Mouse (Mus musculus): ENCODE data around the gene Hdhd5. TPM values are rescaled to one million over a fixed set of nuclear protein-coding genes. Genes with fewer than 3 reads are reported as not detected.

Hdhd5 gene
- polyA plus RNA-seq, 1 experiment from 2014 or later, result 7.1 TPM

DNA sequence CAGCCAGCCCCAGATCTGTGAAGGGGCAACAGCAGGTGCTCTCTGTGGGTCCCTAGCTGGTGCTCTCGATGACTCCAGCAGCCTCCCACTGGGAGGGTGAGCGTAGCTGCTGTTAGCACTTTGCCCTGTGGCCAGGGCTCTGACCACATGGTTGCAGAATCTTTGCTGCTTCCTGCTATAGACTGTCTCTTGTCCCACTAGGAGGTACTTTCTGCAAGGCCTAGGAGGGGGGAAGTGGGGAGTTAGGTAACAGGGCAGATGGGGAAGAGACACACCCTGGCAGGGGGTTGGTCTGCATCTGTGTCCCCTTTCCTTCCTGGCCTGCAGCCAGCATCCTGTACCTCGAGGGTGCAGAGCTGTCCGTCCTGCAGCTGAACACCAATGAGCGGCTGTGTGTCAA is 57.7 kb downstream of the Hdhd5 start:
- WGBS (ENCODE audit: insufficient replicate concordance), result 21% methylated on average over 5 of the region's 5 CpGs
- ATAC-seq (peak; percentile 55), DNase-seq (peak; percentile 74)
- Histone ChIP-seq H3K4me2 (ENCODE audit: low read depth, low read length) (peak overlapping the region; percentile 24), H3K36me3 (replicated peaks; ENCODE audit: insufficient read depth, low read length) (peaks cover 46% of the 10 kb centered on the region), H3K27ac (ENCODE audit: low read depth) (peak overlapping the region; percentile 31; the same call in 1 of the 2 replicates), H3K4me1 (ENCODE audit: insufficient read depth) (peaks cover 48% of the 10 kb centered on the region), H3K9me3 (ENCODE audit: low read length) (no peaks in the 10 kb centered on the region), H3K27me3 (ENCODE audit: insufficient read depth, low read length) (no peaks in the 10 kb centered on the region), H3K4me3 (ENCODE audit: low read depth, low read length) (no peak overlapping the region), H3K9ac (replicated peaks) (no peak overlapping the region)
- TF ChIP-seq EP300 (IDR thresholded peaks at IDR 0.05; ENCODE audit: low read depth) (no peak; the same call in 1 of the 2 replicates), CTCF (IDR thresholded peaks at IDR 0.05; ENCODE audit: low read depth) (0 out of 2 replicates have a peak, but pooled peaks have one; percentile 5)

DNA sequence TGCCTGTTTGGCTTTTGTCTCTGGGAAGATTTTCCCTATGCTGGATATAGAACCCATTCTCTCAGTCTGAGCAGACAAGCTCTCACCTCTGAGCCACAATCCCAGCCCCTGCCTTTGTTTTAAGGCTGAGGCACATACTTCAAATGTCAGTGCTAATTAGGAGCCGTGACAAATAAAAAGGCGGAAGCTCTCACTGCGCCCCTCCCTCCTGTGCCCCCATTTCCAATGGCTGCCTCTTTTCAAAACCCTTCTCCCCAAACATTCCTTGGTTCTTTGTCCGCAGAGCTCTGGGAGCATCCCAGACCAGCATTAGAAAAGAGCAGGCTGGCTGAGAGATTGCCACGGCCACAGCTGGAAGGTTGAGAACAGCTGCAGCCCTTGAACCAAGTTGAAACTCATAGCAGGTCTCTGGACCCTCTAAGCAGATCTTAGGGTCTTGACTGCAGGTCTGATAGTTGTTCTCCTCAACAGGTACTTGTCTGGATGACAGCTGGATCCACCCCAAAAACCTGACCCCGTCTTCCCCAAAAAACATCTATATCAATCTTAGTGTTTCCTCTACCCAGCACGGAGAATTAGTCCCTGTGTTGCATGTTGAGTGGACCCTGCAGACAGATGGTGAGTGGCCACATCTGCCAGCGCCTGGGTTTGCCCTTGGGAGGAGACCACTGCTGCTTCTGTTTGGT is 58.5 kb downstream of the Hdhd5 start:
- DNase-seq (no peak), ATAC-seq (no peak)
- Histone ChIP-seq H3K4me1 (ENCODE audit: insufficient read depth) (peaks cover 55% of the 10 kb centered on the region), H3K36me3 (replicated peaks; ENCODE audit: insufficient read depth, low read length) (peaks cover 37% of the 10 kb centered on the region), H3K27ac (ENCODE audit: low read depth) (peak overlapping the region; percentile 70; the same call in 1 of the 2 replicates), H3K9ac (replicated peaks) (0 out of 2 replicates have a peak overlapping the region, but pooled peaks have one; percentile 47), H3K4me2 (ENCODE audit: low read depth, low read length) (peak overlapping the region; percentile 24), H3K9me3 (ENCODE audit: low read length) (no peaks in the 10 kb centered on the region), H3K27me3 (ENCODE audit: insufficient read depth, low read length) (no peaks in the 10 kb centered on the region), H3K4me3 (ENCODE audit: low read depth, low read length) (0 out of 2 replicates have a peak overlapping the region, but pooled peaks have one; percentile 2)
- 58% methylated on average over 8 of the region's 8 CpGs for WGBS (ENCODE audit: insufficient replicate concordance)
- no peak for TF ChIP-seq EP300 (IDR thresholded peaks at IDR 0.05; ENCODE audit: low read depth)
- TF ChIP-seq CTCF (IDR thresholded peaks at IDR 0.05; ENCODE audit: low read depth), result no peak

GRCm38 (mm10) chr6:120471991-120472441 is 59.1 kb downstream of the Hdhd5 start:
- ATAC-seq, result no peak
- Histone ChIP-seq H3K27ac (ENCODE audit: low read depth) (peak overlapping the region; percentile 70), H3K4me3 (ENCODE audit: low read depth, low read length) (0 out of 2 replicates have a peak overlapping the region, but pooled peaks have one; percentile 2), H3K4me2 (ENCODE audit: low read depth, low read length) (peak overlapping the region; percentile 24), H3K27me3 (ENCODE audit: insufficient read depth, low read length) (no peaks in the 10 kb centered on the region), H3K36me3 (replicated peaks; ENCODE audit: insufficient read depth, low read length) (peaks cover 33% of the 10 kb centered on the region), H3K9ac (replicated peaks) (0 out of 2 replicates have a peak overlapping the region, but pooled peaks have one; percentile 47), H3K4me1 (ENCODE audit: insufficient read depth) (peaks cover 59% of the 10 kb centered on the region), H3K9me3 (ENCODE audit: low read length) (no peaks in the 10 kb centered on the region)
- WGBS (ENCODE audit: insufficient replicate concordance), result 31% methylated on average over 5 of the region's 5 CpGs
- TF ChIP-seq CTCF (IDR thresholded peaks at IDR 0.05; ENCODE audit: low read depth), result no peak
- TF ChIP-seq EP300 (IDR thresholded peaks at IDR 0.05; ENCODE audit: low read depth), result no peak
- no peak for DNase-seq

DNA sequence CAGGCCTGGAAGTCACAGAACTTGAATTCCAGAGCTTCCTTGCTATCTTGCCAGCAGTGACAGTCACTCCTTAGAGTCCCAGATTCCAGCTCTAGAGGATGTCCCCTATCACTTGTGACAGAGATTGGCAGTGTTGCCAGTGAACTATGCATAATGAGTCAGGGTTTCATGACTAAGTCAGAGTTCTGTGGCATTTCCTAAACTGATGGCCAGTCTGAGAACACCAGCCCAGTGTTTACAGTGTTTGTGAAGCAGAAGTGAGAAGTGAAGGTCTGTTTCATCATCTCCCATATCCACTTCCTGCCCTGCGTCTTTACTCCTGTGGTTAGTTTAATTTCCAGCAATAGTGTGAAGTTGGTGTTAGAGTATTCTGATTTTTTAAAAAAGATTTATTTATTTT is 60.5 kb downstream of the Hdhd5 start:
- peaks cover 66% of the 10 kb centered on the region for H3K4me1 ChIP-seq (ENCODE audit: insufficient read depth)
- no peak for DNase-seq

DNA sequence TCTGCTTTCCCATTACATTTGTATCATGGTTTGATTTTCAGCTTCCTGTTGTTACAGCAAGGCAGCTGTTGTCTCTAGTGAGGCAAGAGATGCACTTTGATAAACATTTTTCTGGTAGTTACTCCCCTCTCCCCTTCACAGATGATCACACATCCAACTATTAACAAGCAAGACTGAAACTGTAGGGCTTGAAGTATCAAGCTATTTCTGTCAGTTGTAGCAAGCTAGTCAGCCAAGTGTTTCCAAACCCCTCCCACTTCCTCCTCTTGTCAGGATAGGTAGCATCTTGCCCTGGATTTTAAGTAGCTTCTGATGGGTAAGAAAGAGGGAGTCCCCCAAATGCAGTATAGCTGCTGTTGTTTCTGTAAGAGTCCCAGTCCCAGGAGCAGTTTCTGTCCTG is 61.3 kb downstream of the Hdhd5 start:
- H3K9me3 ChIP-seq (ENCODE audit: low read length), result no peaks in the 10 kb centered on the region
- TF ChIP-seq CTCF (IDR thresholded peaks at IDR 0.05; ENCODE audit: low read depth) (no peak), EP300 (IDR thresholded peaks at IDR 0.05; ENCODE audit: low read depth) (no peak)
- no peaks in the 10 kb centered on the region for H3K27me3 ChIP-seq (ENCODE audit: insufficient read depth, low read length)
- peaks cover 11% of the 10 kb centered on the region for H3K36me3 ChIP-seq (replicated peaks; ENCODE audit: insufficient read depth, low read length)
- DNase-seq (no peak), ATAC-seq (no peak)
- 0 out of 2 replicates have a peak overlapping the region, but pooled peaks have one; percentile 16 for H3K9ac ChIP-seq (replicated peaks)
- peak overlapping the region; percentile 73 for H3K27ac ChIP-seq (ENCODE audit: low read depth)
- no peak overlapping the region for H3K4me3 ChIP-seq (ENCODE audit: low read depth, low read length)
- H3K4me2 ChIP-seq (ENCODE audit: low read depth, low read length), result peak overlapping the region; percentile 47
- peaks cover 73% of the 10 kb centered on the region for H3K4me1 ChIP-seq (ENCODE audit: insufficient read depth)

More for the DNA sequence above, 60.5 kb downstream of the Hdhd5 start:
- peak; percentile 30 for ATAC-seq
- Histone ChIP-seq H3K4me3 (ENCODE audit: low read depth, low read length) (no peak overlapping the region), H3K9me3 (ENCODE audit: low read length) (no peaks in the 10 kb centered on the region), H3K36me3 (replicated peaks; ENCODE audit: insufficient read depth, low read length) (peaks cover 20% of the 10 kb centered on the region), H3K27me3 (ENCODE audit: insufficient read depth, low read length) (no peaks in the 10 kb centered on the region), H3K4me2 (ENCODE audit: low read depth, low read length) (peak overlapping the region; percentile 47; the same call in 1 of the 2 replicates), H3K9ac (replicated peaks) (no peak overlapping the region), H3K27ac (ENCODE audit: low read depth) (peak overlapping the region; percentile 73)
- TF ChIP-seq CTCF (IDR thresholded peaks at IDR 0.05; ENCODE audit: low read depth) (no peak), EP300 (IDR thresholded peaks at IDR 0.05; ENCODE audit: low read depth) (no peak)
- 31% methylated on average over 1 of the region's 1 CpGs for WGBS (ENCODE audit: insufficient replicate concordance)

DNA sequence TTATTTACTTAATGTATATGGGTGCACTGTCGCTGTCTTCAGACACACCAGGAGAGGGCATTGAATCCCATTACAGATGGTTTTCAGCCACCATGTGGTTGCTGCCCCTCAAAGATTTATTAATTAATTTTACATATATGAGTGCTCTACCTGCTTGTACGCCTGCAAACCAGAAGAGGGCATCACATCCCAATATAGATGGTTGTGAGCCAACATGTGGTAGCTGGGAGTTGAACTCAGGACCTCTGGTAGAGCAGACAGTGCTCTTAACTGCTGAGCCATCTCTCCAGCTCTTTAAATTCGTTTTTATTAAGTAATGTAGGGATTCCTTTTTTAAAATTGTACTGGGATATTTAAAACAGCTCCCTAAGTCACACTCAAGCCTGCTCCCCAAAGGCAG is 61.9 kb downstream of the Hdhd5 start:
- Histone ChIP-seq H3K9ac (replicated peaks) (no peak overlapping the region), H3K9me3 (ENCODE audit: low read length) (no peaks in the 10 kb centered on the region), H3K4me2 (ENCODE audit: low read depth, low read length) (no peak overlapping the region; the same call in 1 of the 2 replicates), H3K4me1 (ENCODE audit: insufficient read depth) (peaks cover 75% of the 10 kb centered on the region), H3K27me3 (ENCODE audit: insufficient read depth, low read length) (no peaks in the 10 kb centered on the region), H3K36me3 (replicated peaks; ENCODE audit: insufficient read depth, low read length) (peaks cover 6% of the 10 kb centered on the region), H3K4me3 (ENCODE audit: low read depth, low read length) (no peak overlapping the region), H3K27ac (ENCODE audit: low read depth) (peak overlapping the region; percentile 73)
- ATAC-seq (no peak), DNase-seq (no peak)
- peak; percentile 50 for TF ChIP-seq CTCF (IDR thresholded peaks at IDR 0.05; ENCODE audit: low read depth)
- TF ChIP-seq EP300 (IDR thresholded peaks at IDR 0.05; ENCODE audit: low read depth), result no peak
- WGBS (ENCODE audit: insufficient replicate concordance), result 65% methylated on average over 3 of the region's 3 CpGs

Data from liver, postnatal 0 days (tissue).